Mouse (Mus musculus): Measurements from ENCODE around the gene Smim11. TPM values are rescaled to one million over a fixed set of nuclear protein-coding genes. Genes with fewer than 3 reads are reported as not detected.

The Smim11 gene
- polyA plus RNA-seq, 1 experiment from 2014 or later: 65.6 TPM

- no peak overlapping the region for H3K9ac ChIP-seq
- no peaks in the 10 kb centered on the region for H3K27me3 ChIP-seq
- no peak for ATAC-seq (ENCODE audit: low read depth)
- H3K36me3 ChIP-seq: no peaks in the 10 kb centered on the region
- H3K4me2 ChIP-seq: no peak overlapping the region
- H3K27ac ChIP-seq: no peak overlapping the region
- WGBS (ENCODE audit: insufficient replicate concordance): 65% methylated on average over 13 of the region's 13 CpGs
- H3K4me3 ChIP-seq (replicated peaks): no peak overlapping the region
- H3K9me3 ChIP-seq (replicated peaks): no peaks in the 10 kb centered on the region
- peaks cover 30% of the 10 kb centered on the region for H3K4me1 ChIP-seq (replicated peaks)
- no peak for DNase-seq
Measured at GRCm38 (mm10) chr16:92346297-92346916, 45.3 kb downstream of the Smim11 start.

GRCm38 (mm10) chr16:92348941-92349340 lies 47.9 kb downstream of the Smim11 start:
- WGBS (ENCODE audit: insufficient replicate concordance): 75% methylated on average over 12 of the region's 12 CpGs
- Histone ChIP-seq H3K36me3 (no peaks in the 10 kb centered on the region), H3K4me2 (no peak overlapping the region), H3K4me1 (replicated peaks) (peaks cover 24% of the 10 kb centered on the region), H3K27ac (no peak overlapping the region), H3K4me3 (replicated peaks) (no peak overlapping the region), H3K9ac (no peak overlapping the region), H3K9me3 (replicated peaks) (no peaks in the 10 kb centered on the region), H3K27me3 (0 out of 2 replicates have a peak, but pooled peaks cover 5% of the 10 kb centered on the region)
- ATAC-seq (ENCODE audit: low read depth) (no peak), DNase-seq (no peak)

GRCm38 (mm10) chr16:92353295-92353694 lies 52.2 kb downstream of the Smim11 start:
- Histone ChIP-seq H3K9me3 (replicated peaks) (no peaks in the 10 kb centered on the region), H3K27ac (no peak overlapping the region), H3K4me2 (no peak overlapping the region), H3K36me3 (no peaks in the 10 kb centered on the region), H3K27me3 (0 out of 2 replicates have a peak, but pooled peaks cover 10% of the 10 kb centered on the region), H3K4me3 (replicated peaks) (no peak overlapping the region), H3K9ac (no peak overlapping the region), H3K4me1 (replicated peaks) (peaks cover 14% of the 10 kb centered on the region)
- 79% methylated on average over 12 of the region's 12 CpGs for WGBS (ENCODE audit: insufficient replicate concordance)
- DNase-seq (no peak), ATAC-seq (ENCODE audit: low read depth) (no peak)

- no peak overlapping the region for H3K27ac ChIP-seq
- DNase-seq: no peak
Measured at GRCm38 (mm10) chr16:92353897-92354296, 52.8 kb downstream of the Smim11 start.

GRCm38 (mm10) chr16:92355366-92355765 lies 54.3 kb downstream of the Smim11 start:
- Histone ChIP-seq H3K4me3 (replicated peaks) (no peak overlapping the region), H3K4me1 (replicated peaks) (peaks cover 19% of the 10 kb centered on the region), H3K9ac (no peak overlapping the region), H3K4me2 (no peak overlapping the region), H3K36me3 (no peaks in the 10 kb centered on the region), H3K9me3 (replicated peaks) (no peaks in the 10 kb centered on the region), H3K27ac (no peak overlapping the region), H3K27me3 (peaks cover 17% of the 10 kb centered on the region; the same call in 1 of the 2 replicates)
- ATAC-seq (ENCODE audit: low read depth): no peak
- WGBS (ENCODE audit: insufficient replicate concordance): 41% methylated on average over 5 of the region's 5 CpGs
- no peak for DNase-seq

More at GRCm38 (mm10) chr16:92353897-92354296, 52.8 kb downstream of the Smim11 start:
- H3K4me2 ChIP-seq: no peak overlapping the region
- H3K9me3 ChIP-seq (replicated peaks): no peaks in the 10 kb centered on the region
- peaks cover 14% of the 10 kb centered on the region; the same call in 1 of the 2 replicates for H3K27me3 ChIP-seq
- 61% methylated on average over 2 of the region's 2 CpGs for WGBS (ENCODE audit: insufficient replicate concordance)
- H3K4me3 ChIP-seq (replicated peaks): no peak overlapping the region
- ATAC-seq (ENCODE audit: low read depth): no peak
- no peaks in the 10 kb centered on the region for H3K36me3 ChIP-seq
- H3K9ac ChIP-seq: no peak overlapping the region
- H3K4me1 ChIP-seq (replicated peaks): peaks cover 18% of the 10 kb centered on the region

GRCm38 (mm10) chr16:92355982-92356381 lies 54.9 kb downstream of the Smim11 start:
- Histone ChIP-seq H3K27ac (no peak overlapping the region), H3K4me3 (replicated peaks) (no peak overlapping the region), H3K4me1 (replicated peaks) (peaks cover 19% of the 10 kb centered on the region), H3K27me3 (peaks cover 17% of the 10 kb centered on the region; the same call in 1 of the 2 replicates), H3K4me2 (no peak overlapping the region), H3K9ac (no peak overlapping the region), H3K36me3 (no peaks in the 10 kb centered on the region), H3K9me3 (replicated peaks) (no peaks in the 10 kb centered on the region)
- ATAC-seq (ENCODE audit: low read depth) (no peak), DNase-seq (no peak)
- WGBS (ENCODE audit: insufficient replicate concordance): 45% methylated on average over 11 of the region's 11 CpGs

- peaks cover 14% of the 10 kb centered on the region; the same call in 1 of the 2 replicates for H3K27me3 ChIP-seq
- H3K9ac ChIP-seq: no peak overlapping the region
- WGBS (ENCODE audit: insufficient replicate concordance): 74% methylated on average over 9 of the region's 9 CpGs
- no peak overlapping the region for H3K4me2 ChIP-seq
- no peaks in the 10 kb centered on the region for H3K36me3 ChIP-seq
- DNase-seq (no peak), ATAC-seq (ENCODE audit: low read depth) (no peak)
- H3K9me3 ChIP-seq (replicated peaks): no peaks in the 10 kb centered on the region
- H3K27ac ChIP-seq: no peak overlapping the region
- peaks cover 19% of the 10 kb centered on the region for H3K4me1 ChIP-seq (replicated peaks)
- no peak overlapping the region for H3K4me3 ChIP-seq (replicated peaks)
Measured at GRCm38 (mm10) chr16:92357023-92357422, 55.9 kb downstream of the Smim11 start.

- no peaks in the 10 kb centered on the region for H3K36me3 ChIP-seq
- no peak overlapping the region for H3K9ac ChIP-seq
- ATAC-seq (ENCODE audit: low read depth): no peak
- H3K9me3 ChIP-seq (replicated peaks): no peaks in the 10 kb centered on the region
- H3K4me3 ChIP-seq (replicated peaks): no peak overlapping the region
- peaks cover 19% of the 10 kb centered on the region for H3K4me1 ChIP-seq (replicated peaks)
- no peak for DNase-seq
- 71% methylated on average over 10 of the region's 10 CpGs for WGBS (ENCODE audit: insufficient replicate concordance)
- H3K27me3 ChIP-seq: peaks cover 19% of the 10 kb centered on the region; the same call in 1 of the 2 replicates
- H3K27ac ChIP-seq: no peak overlapping the region
- no peak overlapping the region for H3K4me2 ChIP-seq
Measured at GRCm38 (mm10) chr16:92357566-92357965, 56.5 kb downstream of the Smim11 start.

GRCm38 (mm10) chr16:92358734-92359133 lies 57.6 kb downstream of the Smim11 start:
- WGBS (ENCODE audit: insufficient replicate concordance): 35% methylated on average over 9 of the region's 9 CpGs
- H3K4me2 ChIP-seq: no peak overlapping the region
- H3K9me3 ChIP-seq (replicated peaks): no peaks in the 10 kb centered on the region
- no peak overlapping the region for H3K4me3 ChIP-seq (replicated peaks)
- H3K27ac ChIP-seq: no peak overlapping the region
- H3K9ac ChIP-seq: no peak overlapping the region
- no peak for ATAC-seq (ENCODE audit: low read depth)
- H3K36me3 ChIP-seq: no peaks in the 10 kb centered on the region
- peaks cover 19% of the 10 kb centered on the region for H3K4me1 ChIP-seq (replicated peaks)
- no peak for DNase-seq
- H3K27me3 ChIP-seq: peaks cover 20% of the 10 kb centered on the region; the same call in 1 of the 2 replicates

- Histone ChIP-seq H3K36me3 (no peaks in the 10 kb centered on the region), H3K9ac (no peak within 1 kb of the TSS), H3K27ac (no peak within 1 kb of the TSS), H3K4me2 (no peak within 1 kb of the TSS), H3K9me3 (replicated peaks) (no peaks in the 10 kb centered on the region), H3K4me3 (replicated peaks) (no peak within 1 kb of the TSS), H3K4me1 (replicated peaks) (peaks cover 19% of the 10 kb centered on the region), H3K27me3 (peaks cover 20% of the 10 kb centered on the region; the same call in 1 of the 2 replicates)
- no peak for DNase-seq
- 44% methylated on average over 9 of the region's 9 CpGs for WGBS (ENCODE audit: insufficient replicate concordance)
- ATAC-seq (ENCODE audit: low read depth): no peak
Measured at GRCm38 (mm10) chr16:92359229-92359628, 58.1 kb downstream of the Smim11 start, which contains the start of gene Kcne1. Gene Kcne1 (minus strand): TSS chr16:92359468.

GRCm38 (mm10) chr16:92360711-92361110 lies 59.6 kb downstream of the Smim11 start:
- Histone ChIP-seq H3K4me2 (no peak overlapping the region), H3K36me3 (no peaks in the 10 kb centered on the region), H3K4me3 (replicated peaks) (no peak overlapping the region), H3K27me3 (peaks cover 20% of the 10 kb centered on the region; the same call in 1 of the 2 replicates), H3K4me1 (replicated peaks) (peaks cover 11% of the 10 kb centered on the region), H3K9me3 (replicated peaks) (no peaks in the 10 kb centered on the region), H3K9ac (no peak overlapping the region), H3K27ac (no peak overlapping the region)
- DNase-seq (no peak), ATAC-seq (ENCODE audit: low read depth) (no peak)
- 61% methylated on average over 7 of the region's 7 CpGs for WGBS (ENCODE audit: insufficient replicate concordance)

Data from liver, embryonic 13.5 days (tissue).